Mouse (Mus musculus) neural tube, embryonic 11.5 days (tissue): Measurements from ENCODE around the gene Gin1. TPM values are rescaled to one million over a fixed set of nuclear protein-coding genes. Genes with fewer than 3 reads are reported as not detected.

Experiments used
- ATAC-seq: fragments of 200-750 bp; cut with Nextera tagmentation; 2 replicates; pipeline ENCODE4 v1.8.0; 2017; ENCODE audit warnings: moderate number of reproducible peaks, mild to moderate bottlenecking, moderate TSS enrichment, moderate library complexity; ENCODE audit not compliant: insufficient read depth, low FRiP score, low TSS enrichment
- DNase-seq: peaks from one replicate; pipeline ENCODE4 v3.0.0-alpha.2; 2015; ENCODE audit warnings: low spot score
- H3K27ac ChIP-seq: fragments of 300-500 bp; sonication (generic); 2 replicates; pipeline ENCODE4 v1.5.1; 2014; ENCODE audit warnings: low read depth, mild to moderate bottlenecking, low read length
- H3K27me3 ChIP-seq: fragments of 300-500 bp; sonication (generic); 2 replicates; pipeline ENCODE4 v1.6.1; 2014; ENCODE audit warnings: mild to moderate bottlenecking, low read length, mixed read lengths; ENCODE audit not compliant: control insufficient read depth, insufficient read depth
- H3K36me3 ChIP-seq: fragments of 300-500 bp; sonication (generic); 2 replicates; pipeline ENCODE4 v1.6.1; 2014; ENCODE audit warnings: mild to moderate bottlenecking, low read length, moderate library complexity, mixed read lengths; ENCODE audit not compliant: control insufficient read depth, insufficient read depth
- H3K4me1 ChIP-seq: fragments of 300-500 bp; sonication (generic); 2 replicates; pipeline ENCODE4 v1.6.1; 2014; ENCODE audit warnings: low read length, mixed read lengths; ENCODE audit not compliant: control insufficient read depth, insufficient read depth
- H3K4me2 ChIP-seq: fragments of 300-500 bp; sonication (generic); 2 replicates; pipeline ENCODE4 v1.6.1; 2014; ENCODE audit warnings: low read depth, mild to moderate bottlenecking, moderate library complexity
- H3K4me3 ChIP-seq: fragments of 300-500 bp; sonication (generic); 2 replicates; pipeline ENCODE4 v1.5.1; 2014; ENCODE audit warnings: low read depth, low read length
- H3K9ac ChIP-seq: fragments of 300-500 bp; sonication (generic); 2 replicates; pipeline ENCODE4 v1.6.1; 2014; ENCODE audit warnings: mild to moderate bottlenecking, low read length
- H3K9me3 ChIP-seq: fragments of 300-500 bp; sonication (generic); 2 replicates; pipeline ENCODE4 v1.6.1; 2016; ENCODE audit warnings: low read length; ENCODE audit not compliant: control insufficient read depth
- WGBS: fragments of 180-500 bp; shearing (Covaris S2); extraction: QIAGEN DNeasy Blood & Tissue Kit; methylation state at CpG from one replicate; pipeline ENCODE4 v1.1.7; 2014; 5-methylcytosine and 5-hydroxymethylcytosine counted together
- polyA plus RNA-seq: library from polyadenylated mRNA; unstranded; fragments of >200 nt; fragmentation: Nextera tagmentation; extraction: Ambion mirVana; gene quantifications from 2 replicates; pipeline ENCODE4 v1.2.1, GENCODE M21; 2014

The Gin1 gene
- polyA plus RNA-seq, 1 experiment from 2014 or later: 12.2 TPM

- H3K4me1 ChIP-seq: no peaks in the 10 kb centered on the region
- H3K4me3 ChIP-seq: no peak overlapping the region
- ATAC-seq (no peak), DNase-seq (no peak)
- H3K9ac ChIP-seq: no peak overlapping the region
- H3K4me2 ChIP-seq: no peak overlapping the region
- no peaks in the 10 kb centered on the region for H3K36me3 ChIP-seq
- H3K27ac ChIP-seq: no peak overlapping the region
- H3K27me3 ChIP-seq: no peaks in the 10 kb centered on the region
- WGBS: 82% methylated on average over 5 of the region's 5 CpGs
- H3K9me3 ChIP-seq: no peaks in the 10 kb centered on the region
Observed at GRCm38 (mm10) chr1:97833466-97834353, 63.7 kb downstream of the Gin1 start.

- no peaks in the 10 kb centered on the region for H3K9me3 ChIP-seq
Observed at GRCm38 (mm10) chr1:97834354-97834822, 64.4 kb downstream of the Gin1 start.

More at GRCm38 (mm10) chr1:97834354-97834822, 64.4 kb downstream of the Gin1 start:
- 97% methylated on average over 5 of the region's 5 CpGs for WGBS
- H3K27me3 ChIP-seq: no peaks in the 10 kb centered on the region
- H3K27ac ChIP-seq: no peak overlapping the region
- no peak for DNase-seq
- H3K4me2 ChIP-seq: no peak overlapping the region
- H3K4me3 ChIP-seq: no peak overlapping the region
- no peak overlapping the region for H3K9ac ChIP-seq
- no peak for ATAC-seq
- no peaks in the 10 kb centered on the region for H3K36me3 ChIP-seq
- no peaks in the 10 kb centered on the region for H3K4me1 ChIP-seq

Other genes with a start within 250 kb of the Gin1 start
- gene D1Ertd622e, start 108.1 kb upstream of the Gin1 start, polyA plus RNA-seq: 29.9 and 33.6 TPM in 2 replicates
- 50.2 and 54.9 TPM in 2 replicates for gene Ppip5k2, start 239 bp downstream of the Gin1 start, polyA plus RNA-seq